Comparison of ENCODE assay signal across 8 mouse cellular contexts in the genomic region with DNA sequence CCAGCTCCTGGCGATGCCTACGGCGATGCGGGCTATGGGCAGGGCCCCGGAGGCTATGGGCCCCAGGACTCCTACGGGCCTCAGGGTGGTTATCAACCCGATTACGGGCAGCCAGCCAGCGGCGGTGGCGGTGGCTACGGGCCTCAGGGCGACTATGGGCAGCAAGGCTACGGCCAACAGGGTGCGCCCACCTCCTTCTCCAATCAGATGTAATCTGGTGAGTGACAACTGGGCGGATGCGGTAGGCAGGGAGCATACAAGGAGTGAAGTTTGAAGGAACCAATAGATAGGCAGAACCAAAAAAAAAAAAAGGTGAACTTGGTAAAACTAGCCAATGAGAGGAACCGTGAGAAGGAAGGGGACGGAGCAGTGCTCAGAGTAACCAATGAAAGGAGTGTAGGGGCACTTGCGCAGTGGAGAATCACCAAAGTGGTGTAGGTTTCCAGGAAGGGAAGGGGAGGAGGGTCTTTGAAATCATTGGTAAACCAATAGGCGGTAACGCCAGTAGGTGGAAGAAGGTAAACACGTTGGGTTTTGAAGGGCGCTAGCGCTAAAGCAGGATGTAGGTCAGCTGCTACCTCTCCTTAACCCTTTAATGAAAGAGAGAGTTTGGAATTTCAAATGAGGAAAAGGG. TPM values are rescaled to one million over a fixed set of nuclear protein-coding genes. Genes with fewer than 3 reads are reported as not detected.
DNase-seq lines count a peak whose midpoint lies in the region; ATAC-seq and TF ChIP-seq lines count a peak whose summit lies in the region.

No protein-coding gene starts in this region.

- H3K4me1 ChIP-seq in E14TG2a.4 (replicated peaks; ENCODE audit: low read depth, low read length): peaks cover 31% of the 10 kb centered on the region
- H3K4me1 ChIP-seq in forebrain, embryonic 10.5 days: peaks cover 4% of the 10 kb centered on the region; the same call in 1 of the 2 replicates
- no peaks in the 10 kb centered on the region for H3K4me1 ChIP-seq in heart, embryonic 16.5 days (ENCODE audit: control insufficient read depth, insufficient read depth, low read length)
- H3K4me1 ChIP-seq in lung, adult 2 months (ENCODE audit: control insufficient read depth, insufficient read depth, low read length): peaks cover 2% of the 10 kb centered on the region; the same call in 1 of the 2 replicates
- H3K4me1 ChIP-seq in neural tube, embryonic 15.5 days: peaks cover 3% of the 10 kb centered on the region

- WGBS in forebrain, embryonic 10.5 days: 11% methylated on average over 25 of the region's 25 CpGs
- 12% methylated on average over 25 of the region's 25 CpGs for WGBS in heart, embryonic 16.5 days
- WGBS in lung, adult 2 months: 24% methylated on average over 25 of the region's 25 CpGs
- 21% methylated on average over 25 of the region's 25 CpGs for WGBS in neural tube, embryonic 15.5 days

- H3K4me3 ChIP-seq in E14TG2a.4 (replicated peaks; ENCODE audit: low read length): peak overlapping the region; percentile 80
- peak overlapping the region; percentile 57 for H3K4me3 ChIP-seq in forebrain, embryonic 10.5 days
- peak overlapping the region; percentile 61 for H3K4me3 ChIP-seq in heart, embryonic 16.5 days (ENCODE audit: low read length)
- peak overlapping the region; percentile 64 for H3K4me3 ChIP-seq in lung, adult 2 months (replicated peaks; ENCODE audit: extremely low read depth, low read depth, low read length)
- peak overlapping the region; percentile 38 for H3K4me3 ChIP-seq in neural tube, embryonic 15.5 days (replicated peaks)

- DNase-seq in c-Kit-negative CD71-positive TER-119-positive erythroid progenitor cells, embryonic 14.5 days (ENCODE audit: low read depth, low spot score): peak; percentile 72
- peak; percentile 75 for DNase-seq in forebrain, embryonic 10.5 days (ENCODE audit: extremely low spot score, low spot score)
- peak; percentile 92 to 95 for DNase-seq in kidney, postnatal 25 days
- DNase-seq in lung, adult 2 months: peak; percentile 80
- peak; percentile 87 for DNase-seq in testis, postnatal 14 days (ENCODE audit: low spot score)

- H3K9ac ChIP-seq in heart, embryonic 16.5 days (ENCODE audit: low read length): peak overlapping the region; percentile 82
- H3K9ac ChIP-seq in neural tube, embryonic 15.5 days (replicated peaks): peak overlapping the region; percentile 40

- peak overlapping the region; percentile 88 for H3K27ac ChIP-seq in forebrain, embryonic 10.5 days
- peak overlapping the region; percentile 85 for H3K27ac ChIP-seq in heart, embryonic 16.5 days (ENCODE audit: low read length)
- peak overlapping the region; percentile 65 for H3K27ac ChIP-seq in neural tube, embryonic 15.5 days (replicated peaks)

- H3K36me3 ChIP-seq in E14TG2a.4 (ENCODE audit: insufficient read depth, low read length): no peaks in the 10 kb centered on the region
- H3K36me3 ChIP-seq in forebrain, embryonic 10.5 days (replicated peaks): no peaks in the 10 kb centered on the region
- H3K36me3 ChIP-seq in heart, embryonic 16.5 days (ENCODE audit: control insufficient read depth, insufficient read depth): no peaks in the 10 kb centered on the region
- H3K36me3 ChIP-seq in neural tube, embryonic 15.5 days: peaks cover 10% of the 10 kb centered on the region; the same call in 1 of the 2 replicates

- peak; percentile 73; the same call in 1 of the 2 replicates for TF ChIP-seq POLR2A in lung, adult 2 months (IDR thresholded peaks at IDR 0.05; ENCODE audit: borderline replicate concordance, extremely low read depth, low read depth, low read length)

- ATAC-seq in heart, embryonic 16.5 days (replicated peaks; ENCODE audit: extremely low read depth, insufficient read depth, low FRiP score): peak; percentile 94
- peak; percentile 93 for ATAC-seq in neural tube, embryonic 15.5 days (ENCODE audit: low FRiP score)

- no peak for TF ChIP-seq CTCF in E14TG2a.4 (conservative IDR thresholded peaks at IDR 0.05; ENCODE audit: low read length)
- no peak for TF ChIP-seq CTCF in lung, adult 2 months (IDR thresholded peaks at IDR 0.05; ENCODE audit: insufficient read depth, low read length)

- 0 out of 2 replicates have a peak, but pooled peaks cover 5% of the 10 kb centered on the region for H3K27me3 ChIP-seq in E14TG2a.4 (ENCODE audit: insufficient read depth, low read length)
- no peaks in the 10 kb centered on the region for H3K27me3 ChIP-seq in forebrain, embryonic 10.5 days (ENCODE audit: poor library complexity, severe bottlenecking)
- no peaks in the 10 kb centered on the region for H3K27me3 ChIP-seq in heart, embryonic 16.5 days (ENCODE audit: control insufficient read depth, insufficient read depth, low read length)
- H3K27me3 ChIP-seq in neural tube, embryonic 15.5 days (replicated peaks): no peaks in the 10 kb centered on the region

- no peaks in the 10 kb centered on the region for H3K9me3 ChIP-seq in E14TG2a.4 (ENCODE audit: low read length)
- no peaks in the 10 kb centered on the region; the same call in 1 of the 2 replicates for H3K9me3 ChIP-seq in forebrain, embryonic 10.5 days
- H3K9me3 ChIP-seq in heart, embryonic 16.5 days (replicated peaks; ENCODE audit: control insufficient read depth, low read length): no peaks in the 10 kb centered on the region
- H3K9me3 ChIP-seq in neural tube, embryonic 15.5 days (replicated peaks): no peaks in the 10 kb centered on the region

- H3K4me2 ChIP-seq in heart, embryonic 16.5 days (ENCODE audit: low read depth, low read length): peak overlapping the region; percentile 71
- peak overlapping the region; percentile 55 for H3K4me2 ChIP-seq in neural tube, embryonic 15.5 days

RNA-seq across cellular contexts. Expression of a gene that starts 8.3 kb away (rescaled TPM):
- 3.2 and 3.6 TPM in 2 replicates for polyA plus RNA-seq in forebrain, embryonic 10.5 days (2016; fragmentation: Nextera tagmentation; extraction: Ambion mirVana)
- 10.0 and 10.5 TPM in 2 replicates for polyA plus RNA-seq in heart, embryonic 16.5 days (2015; fragmentation: Nextera tagmentation; extraction: Ambion mirVana)
- 21.7 and 25.0 TPM in 2 replicates for polyA plus RNA-seq in lung, adult 2 months (2012; rRNA removed)
- polyA plus RNA-seq in neural tube, embryonic 15.5 days (2015; fragmentation: Nextera tagmentation; extraction: Ambion mirVana): 1.7 and 3.8 TPM in 2 replicates

RNA-seq across cellular contexts. Expression of a gene that starts 10.5 kb away (rescaled TPM):
- 9.2 and 11.6 TPM in 2 replicates for polyA plus RNA-seq in forebrain, embryonic 10.5 days (2016; fragmentation: Nextera tagmentation; extraction: Ambion mirVana)
- polyA plus RNA-seq in heart, embryonic 16.5 days (2015; fragmentation: Nextera tagmentation; extraction: Ambion mirVana): 0.95 and 1.4 TPM in 2 replicates
- polyA plus RNA-seq in lung, adult 2 months (2012; rRNA removed): 3.7 and 5.8 TPM in 2 replicates
- 195 and 223 TPM in 2 replicates for polyA plus RNA-seq in neural tube, embryonic 15.5 days (2015; fragmentation: Nextera tagmentation; extraction: Ambion mirVana)

RNA-seq across cellular contexts. Expression of a gene that starts 22.4 kb away (rescaled TPM):
- 49.7 and 50.4 TPM in 2 replicates for polyA plus RNA-seq in forebrain, embryonic 10.5 days (2016; fragmentation: Nextera tagmentation; extraction: Ambion mirVana)
- 142 and 150 TPM in 2 replicates for polyA plus RNA-seq in heart, embryonic 16.5 days (2015; fragmentation: Nextera tagmentation; extraction: Ambion mirVana)
- polyA plus RNA-seq in lung, adult 2 months (2012; rRNA removed): 208 and 264 TPM in 2 replicates
- polyA plus RNA-seq in neural tube, embryonic 15.5 days (2015; fragmentation: Nextera tagmentation; extraction: Ambion mirVana): 20.3 and 50.6 TPM in 2 replicates

RNA-seq across cellular contexts. Expression of a gene that starts 32.3 kb away (rescaled TPM):
- 0.10 TPM in 1 of 2 replicates, not detected in the other for polyA plus RNA-seq in forebrain, embryonic 10.5 days (2016; fragmentation: Nextera tagmentation; extraction: Ambion mirVana)
- polyA plus RNA-seq in heart, embryonic 16.5 days (2015; fragmentation: Nextera tagmentation; extraction: Ambion mirVana): 0.60 and 1.1 TPM in 2 replicates
- polyA plus RNA-seq in lung, adult 2 months (2012; rRNA removed): 12.3 and 17.2 TPM in 2 replicates
- 0.13 TPM in 1 of 2 replicates, not detected in the other for polyA plus RNA-seq in neural tube, embryonic 15.5 days (2015; fragmentation: Nextera tagmentation; extraction: Ambion mirVana)

RNA-seq across cellular contexts. Expression of a gene that starts 41.9 kb away (rescaled TPM):
- polyA plus RNA-seq in forebrain, embryonic 10.5 days (2016; fragmentation: Nextera tagmentation; extraction: Ambion mirVana): 0.02 TPM in 1 of 2 replicates, not detected in the other
- not detected in 2 replicates for polyA plus RNA-seq in heart, embryonic 16.5 days (2015; fragmentation: Nextera tagmentation; extraction: Ambion mirVana)
- 0.08 and 0.11 TPM in 2 replicates for polyA plus RNA-seq in lung, adult 2 months (2012; rRNA removed)
- 0.24 and 0.35 TPM in 2 replicates for polyA plus RNA-seq in neural tube, embryonic 15.5 days (2015; fragmentation: Nextera tagmentation; extraction: Ambion mirVana)

Comparison
In these comparisons a context has a peak if more than half of its experiments do, and no peak if none do; other contexts are left out.
1. Peak in every context shown above with its lines: DNase-seq, ATAC-seq, H3K4me3 ChIP-seq and H3K27ac ChIP-seq.
2. RNA of a gene that starts 10.5 kb away (polyA plus RNA-seq): 195 to 223 TPM in neural tube, embryonic 15.5 days; 9.2 to 11.6 TPM in forebrain, embryonic 10.5 days, 3.7 to 5.8 TPM in lung, adult 2 months and 0.95 to 1.4 TPM in heart, embryonic 16.5 days; every median in the first group is over 10 times any median in the second.